Mouse (Mus musculus): ENCODE results near the gene Armt1.
"Not testable (repeated sequence)": the region's sequence is repeated elsewhere in the genome, so short reads cannot be mapped to it uniquely, and the experiment has no call there.

The Armt1 gene

GRCm38 (mm10) chr10:4432123-4432931 lies at the start of gene Armt1, which contains the start of gene Rmnd1:
Gene Armt1, plus strand, starts transcription at chr10:4432467.
Gene Rmnd1, minus strand, starts transcription at chr10:4432388.
- peak; percentile 96 for DNase-seq

- no peak for DNase-seq
Measured at GRCm38 (mm10) chr10:4384244-4384643, 48.0 kb upstream of the Armt1 start.

GRCm38 (mm10) chr10:4386609-4387591 lies 45.4 kb upstream of the Armt1 start:
- peak; percentile 94 for DNase-seq

- DNase-seq: peak; percentile 70
Measured at GRCm38 (mm10) chr10:4387701-4388383, 44.4 kb upstream of the Armt1 start, which contains the start of gene Zbtb2. Gene Zbtb2, minus strand, starts transcription at chr10:4388108.

GRCm38 (mm10) chr10:4388384-4388745 lies 43.9 kb upstream of the Armt1 start:
- DNase-seq: no peak

GRCm38 (mm10) chr10:4389036-4389435 lies 43.2 kb upstream of the Armt1 start:
- no peak for DNase-seq

- DNase-seq: no peak
Measured at GRCm38 (mm10) chr10:4389461-4390112, 42.7 kb upstream of the Armt1 start.

GRCm38 (mm10) chr10:4390550-4390949 lies 41.7 kb upstream of the Armt1 start:
- DNase-seq: no peak

- DNase-seq: no peak
Measured at GRCm38 (mm10) chr10:4391076-4391475, 41.2 kb upstream of the Armt1 start.

- DNase-seq: no peak
Measured at GRCm38 (mm10) chr10:4391851-4392250, 40.4 kb upstream of the Armt1 start.

GRCm38 (mm10) chr10:4395321-4395720 lies 36.9 kb upstream of the Armt1 start:
- no peak for DNase-seq

GRCm38 (mm10) chr10:4398058-4398457 lies 34.2 kb upstream of the Armt1 start:
- no peak for DNase-seq

GRCm38 (mm10) chr10:4404895-4405491 lies 27.3 kb upstream of the Armt1 start:
- DNase-seq: no peak

GRCm38 (mm10) chr10:4405511-4405910 lies 26.8 kb upstream of the Armt1 start:
- DNase-seq: no peak

GRCm38 (mm10) chr10:4407191-4407590 lies 25.1 kb upstream of the Armt1 start:
- DNase-seq: no peak

- no peak for DNase-seq
Measured at GRCm38 (mm10) chr10:4425245-4425644, 7.0 kb upstream of the Armt1 start.

- no peak for DNase-seq
Measured at GRCm38 (mm10) chr10:4430399-4430798, 1.9 kb upstream of the Armt1 start.

GRCm38 (mm10) chr10:4430826-4431225 lies 1.4 kb upstream of the Armt1 start:
- peak; percentile 62 for DNase-seq

- DNase-seq: no peak
Measured at GRCm38 (mm10) chr10:4431746-4432122, 533 bp upstream of the Armt1 start.

- no peak for DNase-seq
Measured at GRCm38 (mm10) chr10:4432996-4433755, 909 bp downstream of the Armt1 start.

GRCm38 (mm10) chr10:4433871-4434270 lies 1.6 kb downstream of the Armt1 start:
- DNase-seq: not testable (repeated sequence)
